Mouse (Mus musculus) kidney, adult 2 months (tissue): ENCODE measurements around the gene Tnfrsf4. TPM values are rescaled to one million over a fixed set of nuclear protein-coding genes. Genes with fewer than 3 reads are reported as not detected.

Experiments
- DNase-seq: peaks from one replicate; pipeline ENCODE4 v3.0.0; 2021
- H3K27ac ChIP-seq: fragments of 200-500 bp; 2 replicates; pipeline ENCODE4 v1.5.1; 2012; ENCODE audit warnings: low read depth, low read length, control low read depth, inconsistent platforms; ENCODE audit not compliant: insufficient read depth
- H3K27me3 ChIP-seq: fragments of 200-500 bp; replicated peaks from 2 replicates; pipeline ENCODE4 v1.6.1; 2012; ENCODE audit warnings: mild to moderate bottlenecking, moderate library complexity, low read length, inconsistent platforms; ENCODE audit not compliant: control insufficient read depth, insufficient read depth
- H3K36me3 ChIP-seq: fragments of 200-500 bp; 2 replicates; pipeline ENCODE4 v1.6.1; 2012; ENCODE audit warnings: mild to moderate bottlenecking, moderate library complexity, low read length, inconsistent platforms; ENCODE audit not compliant: control insufficient read depth, insufficient read depth
- H3K4me1 ChIP-seq: fragments of 200-500 bp; 2 replicates; pipeline ENCODE4 v1.6.1; 2011; ENCODE audit warnings: low read length; ENCODE audit not compliant: control insufficient read depth, insufficient read depth
- H3K4me3 ChIP-seq: fragments of 200-500 bp; 2 replicates; pipeline ENCODE4 v1.5.1; 2011; ENCODE audit warnings: mild to moderate bottlenecking, low read depth, low read length, control low read depth; ENCODE audit not compliant: insufficient read depth
- CTCF ChIP-seq: fragments of 200-500 bp; conservative IDR thresholded peaks from 2 replicates; pipeline ENCODE4 v1.5.1; 2011; ENCODE audit warnings: low read depth, mild to moderate bottlenecking, control low read depth, low read length, moderate library complexity, mixed read lengths; ENCODE audit not compliant: insufficient read depth, insufficient read length
- POLR2A ChIP-seq: fragments of 200-500 bp; IDR thresholded peaks from one replicate; pipeline ENCODE4 v1.6.1; 2011; ENCODE audit warnings: low read depth, low read length, control low read depth
- WGBS: fragments of 180-500 bp; shearing (Covaris S2); methylation state at CpG from one replicate; pipeline ENCODE4 v1.1.7; 2018; 5-methylcytosine and 5-hydroxymethylcytosine counted together
- polyA plus RNA-seq: library from polyadenylated mRNA; depleted of rRNA; stranded (reverse); fragments of >200 nt; gene quantifications from 2 replicates; pipeline ENCODE4 v1.2.3, GENCODE M21; 2012

Tnfrsf4 gene
- polyA plus RNA-seq, 1 experiment = 3.8 TPM

- H3K4me1 ChIP-seq = no peaks in the 10 kb centered on the region
- TF ChIP-seq CTCF = no peak
- TF ChIP-seq POLR2A = no peak
- H3K27me3 ChIP-seq = no peaks in the 10 kb centered on the region
- no peak overlapping the region for H3K27ac ChIP-seq
- no peak for DNase-seq
- H3K36me3 ChIP-seq = peaks cover 14% of the 10 kb centered on the region
- H3K4me3 ChIP-seq = no peak overlapping the region
- WGBS = 92% methylated on average over 3 of the region's 3 CpGs
These were observed 9.5 kb upstream of the Tnfrsf4 start for GRCm38 (mm10) chr4:156004109-156004508.

- Histone ChIP-seq H3K4me1 (no peaks in the 10 kb centered on the region), H3K27me3 (no peaks in the 10 kb centered on the region), H3K4me3 (no peak overlapping the region), H3K36me3 (peaks cover 7% of the 10 kb centered on the region), H3K27ac (no peak overlapping the region)
- WGBS = 95% methylated on average over 4 of the region's 4 CpGs
- no peak for DNase-seq
- TF ChIP-seq CTCF = no peak
- no peak for TF ChIP-seq POLR2A
These were observed 5.3 kb upstream of the Tnfrsf4 start for GRCm38 (mm10) chr4:156008369-156008768.

GRCm38 (mm10) chr4:156014436-156014835, 793 bp downstream of the Tnfrsf4 start:
- WGBS = 81% methylated on average over 2 of the region's 2 CpGs
- H3K27me3 ChIP-seq = no peaks in the 10 kb centered on the region
- 0 out of 2 replicates have a peak, but pooled peaks cover 2% of the 10 kb centered on the region for H3K36me3 ChIP-seq
- no peak for DNase-seq
- no peak overlapping the region for H3K27ac ChIP-seq
- H3K4me1 ChIP-seq = no peaks in the 10 kb centered on the region
- H3K4me3 ChIP-seq = no peak overlapping the region
- TF ChIP-seq CTCF (no peak), POLR2A (no peak)

- no peak overlapping the region for H3K4me3 ChIP-seq
- no peaks in the 10 kb centered on the region for H3K36me3 ChIP-seq
- no peaks in the 10 kb centered on the region for H3K4me1 ChIP-seq
- WGBS = 87% methylated on average over 12 of the region's 12 CpGs
- no peak overlapping the region for H3K27ac ChIP-seq
- no peaks in the 10 kb centered on the region for H3K27me3 ChIP-seq
- no peak for DNase-seq
- TF ChIP-seq CTCF (no peak), POLR2A (no peak)
These were observed 6.1 kb downstream of the Tnfrsf4 start for GRCm38 (mm10) chr4:156019771-156020170.

GRCm38 (mm10) chr4:156021381-156021780, 7.7 kb downstream of the Tnfrsf4 start:
- Histone ChIP-seq H3K27me3 (no peaks in the 10 kb centered on the region), H3K27ac (no peak overlapping the region), H3K36me3 (no peaks in the 10 kb centered on the region), H3K4me3 (no peak overlapping the region), H3K4me1 (no peaks in the 10 kb centered on the region)
- TF ChIP-seq POLR2A (no peak), CTCF (no peak)
- 78% methylated on average over 3 of the region's 3 CpGs for WGBS
- DNase-seq = no peak

GRCm38 (mm10) chr4:156021942-156022419, 8.3 kb downstream of the Tnfrsf4 start:
- 70% methylated on average over 9 of the region's 9 CpGs for WGBS
- Histone ChIP-seq H3K27me3 (no peaks in the 10 kb centered on the region), H3K36me3 (no peaks in the 10 kb centered on the region), H3K27ac (no peak overlapping the region), H3K4me3 (no peak overlapping the region), H3K4me1 (no peaks in the 10 kb centered on the region)
- no peak for DNase-seq
- TF ChIP-seq POLR2A (no peak), CTCF (no peak)

GRCm38 (mm10) chr4:156023520-156023919, 9.9 kb downstream of the Tnfrsf4 start:
- Histone ChIP-seq H3K27me3 (no peaks in the 10 kb centered on the region), H3K27ac (no peak overlapping the region), H3K4me1 (no peaks in the 10 kb centered on the region), H3K4me3 (no peak overlapping the region), H3K36me3 (no peaks in the 10 kb centered on the region)
- DNase-seq = no peak
- no peak for TF ChIP-seq POLR2A
- TF ChIP-seq CTCF = no peak
- 81% methylated on average over 9 of the region's 9 CpGs for WGBS

GRCm38 (mm10) chr4:156024184-156024583, 10.5 kb downstream of the Tnfrsf4 start:
- no peaks in the 10 kb centered on the region for H3K4me1 ChIP-seq
- no peaks in the 10 kb centered on the region for H3K27me3 ChIP-seq
- 87% methylated on average over 7 of the region's 7 CpGs for WGBS
- no peak overlapping the region for H3K27ac ChIP-seq
- H3K36me3 ChIP-seq = no peaks in the 10 kb centered on the region
- no peak for DNase-seq
- TF ChIP-seq POLR2A = no peak
- no peak for TF ChIP-seq CTCF
- no peak overlapping the region for H3K4me3 ChIP-seq
